Mouse (Mus musculus) MEL (cell line): Measurements from ENCODE around the gene Ifngr2. TPM values are rescaled to one million over a fixed set of nuclear protein-coding genes. Genes with fewer than 3 reads are reported as not detected.

Source experiments
- DNase-seq: peaks from one replicate; pipeline ENCODE4 v3.0.0; 2011; ENCODE audit warnings: low read depth, low spot score
- H3K27ac ChIP-seq: 2 replicates; pipeline ENCODE4 v1.5.1; 2012; ENCODE audit warnings: low read depth, mild to moderate bottlenecking, control low read depth, low read length, moderate library complexity; ENCODE audit not compliant: control insufficient read depth
- H3K27me3 ChIP-seq, 2 experiments: fragments of 150-350 bp in 1 of 2; sonication (generic) in 1 of 2; 2 replicates each; pipeline ENCODE4 v1.6.1; 2012; ENCODE audit warnings: low read length in 2 of 2, mild to moderate bottlenecking in 2 of 2, improper control_type of control experiment in 1 of 2, moderate library complexity in 1 of 2; ENCODE audit not compliant: insufficient read depth in 2 of 2, control insufficient read depth in 1 of 2
- H3K36me3 ChIP-seq, 2 experiments: 2 replicates each; pipeline ENCODE4 v1.6.1; 2012 to 2014; ENCODE audit warnings: low read length in 2 of 2, improper control_type of control experiment in 1 of 2, inconsistent platforms in 1 of 2, mild to moderate bottlenecking in 1 of 2; ENCODE audit not compliant: insufficient read depth in 2 of 2, control insufficient read depth in 1 of 2
- H3K4me1 ChIP-seq, 2 experiments: fragments of 150-350 bp in 1 of 2; sonication (generic) in 1 of 2; 2 replicates each; pipeline ENCODE4 v1.6.1; 2012; ENCODE audit warnings: low read length in 2 of 2, improper control_type of control experiment in 1 of 2, mild to moderate bottlenecking in 1 of 2; ENCODE audit not compliant: insufficient read depth in 2 of 2, control insufficient read depth in 1 of 2
- H3K4me3 ChIP-seq, 2 experiments: fragments of 150-350 bp in 1 of 2; sonication (generic) in 1 of 2; 2 replicates each; pipeline ENCODE4 v1.5.1; 2012; ENCODE audit warnings: low read depth in 2 of 2, low read length in 2 of 2, mild to moderate bottlenecking in 2 of 2, moderate library complexity in 2 of 2, control low read depth in 1 of 2, improper control_type of control experiment in 1 of 2; ENCODE audit not compliant: control insufficient read depth in 1 of 2, insufficient read depth in 1 of 2
- H3K79me2 ChIP-seq: 2 replicates; pipeline ENCODE4 v1.6.1; 2012; ENCODE audit warnings: mild to moderate bottlenecking, low read length, moderate library complexity; ENCODE audit not compliant: control insufficient read depth, poor library complexity, insufficient read depth
- H3K9ac ChIP-seq: 2 replicates; pipeline ENCODE4 v1.6.1; 2012; ENCODE audit warnings: low read depth, mild to moderate bottlenecking, control low read depth, low read length, moderate library complexity; ENCODE audit not compliant: control insufficient read depth, poor library complexity, severe bottlenecking
- H3K9me3 ChIP-seq: fragments of 150-350 bp; sonication (generic); replicated peaks from 2 replicates; pipeline ENCODE4 v1.6.1; 2012; ENCODE audit warnings: mild to moderate bottlenecking, low read length, improper control_type of control experiment, moderate library complexity; ENCODE audit not compliant: insufficient read depth
- BHLHE40 ChIP-seq: IDR thresholded peaks from 2 replicates; pipeline ENCODE4 v1.6.1; 2012; ENCODE audit warnings: low read depth, mild to moderate bottlenecking, inconsistent platforms, low read length, improper control_type of control experiment, borderline replicate concordance
- EP300 ChIP-seq, 2 experiments: IDR thresholded peaks; 2 replicates each; pipeline ENCODE4 v1.6.1; 2011; ENCODE audit warnings: improper control_type of control experiment in 2 of 2, low read length in 2 of 2, low read depth in 1 of 2, mild to moderate bottlenecking in 1 of 2
- GABPA ChIP-seq: IDR thresholded peaks from 2 replicates; pipeline ENCODE4 v1.6.1; 2012; ENCODE audit warnings: low read depth, mild to moderate bottlenecking, inconsistent platforms, low read length, improper control_type of control experiment, moderate library complexity
- HCFC1 ChIP-seq: IDR thresholded peaks from 2 replicates; pipeline ENCODE4 v1.6.1; 2012; ENCODE audit warnings: low read depth, mild to moderate bottlenecking, inconsistent platforms, low read length, improper control_type of control experiment, moderate library complexity
- KAT2A ChIP-seq: conservative IDR thresholded peaks from 2 replicates; pipeline ENCODE4 v1.6.1; 2012; ENCODE audit warnings: low read depth, low read length, improper control_type of control experiment, inconsistent platforms
- MAFK ChIP-seq: IDR thresholded peaks from 2 replicates; pipeline ENCODE4 v1.6.1; 2011; ENCODE audit warnings: low read depth, mild to moderate bottlenecking, low read length, improper control_type of control experiment, borderline replicate concordance
- MAX ChIP-seq: IDR thresholded peaks from 2 replicates; pipeline ENCODE4 v1.6.1; 2011; ENCODE audit warnings: low read length, improper control_type of control experiment
- MXI1 ChIP-seq: IDR thresholded peaks from 2 replicates; pipeline ENCODE4 v1.6.1; 2011; ENCODE audit warnings: mild to moderate bottlenecking, low read depth, low read length, improper control_type of control experiment
- POLR2A ChIP-seq, 2 experiments: IDR thresholded peaks; 2 replicates each; pipeline ENCODE4 v1.6.1; 2011 to 2012; ENCODE audit warnings: low read length in 2 of 2, mild to moderate bottlenecking in 2 of 2, control low read depth in 1 of 2, improper control_type of control experiment in 1 of 2, low read depth in 1 of 2, moderate library complexity in 1 of 2; ENCODE audit not compliant: control insufficient read depth in 1 of 2, insufficient read depth in 1 of 2, poor library complexity in 1 of 2
- POLR2AphosphoS5 ChIP-seq: IDR thresholded peaks from 2 replicates; pipeline ENCODE4 v1.6.1; 2012; ENCODE audit warnings: low read depth, borderline replicate concordance, mild to moderate bottlenecking, inconsistent platforms, low read length, moderate library complexity, mixed read lengths
- RAD21 ChIP-seq: IDR thresholded peaks from 2 replicates; pipeline ENCODE4 v1.6.1; 2011; ENCODE audit warnings: mild to moderate bottlenecking, low read depth, low read length, improper control_type of control experiment
- RCOR1 ChIP-seq: IDR thresholded peaks from 2 replicates; pipeline ENCODE4 v1.6.1; 2012; ENCODE audit warnings: low read depth, mild to moderate bottlenecking, inconsistent platforms, low read length, improper control_type of control experiment
- SIN3A ChIP-seq: IDR thresholded peaks from 2 replicates; pipeline ENCODE4 v1.6.1; 2012; ENCODE audit warnings: low read length, improper control_type of control experiment, inconsistent platforms
- TBP ChIP-seq: IDR thresholded peaks from 2 replicates; pipeline ENCODE4 v1.8.0; 2011; ENCODE audit warnings: low read depth, low read length, improper control_type of control experiment
- TCF12 ChIP-seq: IDR thresholded peaks from 2 replicates; pipeline ENCODE4 v1.6.1; 2014; ENCODE audit warnings: low read depth, mild to moderate bottlenecking, inconsistent platforms, low read length, improper control_type of control experiment, moderate library complexity
- ZKSCAN1 ChIP-seq: IDR thresholded peaks from 2 replicates; pipeline ENCODE4 v1.6.1; 2012; ENCODE audit warnings: low read depth, mild to moderate bottlenecking, inconsistent platforms, low read length, improper control_type of control experiment, moderate library complexity
- ZMIZ1 ChIP-seq: IDR thresholded peaks from 2 replicates; pipeline ENCODE4 v1.6.1; 2012; ENCODE audit warnings: low read depth, mild to moderate bottlenecking, inconsistent platforms, low read length, improper control_type of control experiment, moderate library complexity
- polyA plus RNA-seq, 2 experiments: library from polyadenylated mRNA; stranded (reverse) in 1 of 2; unstranded in 1 of 2; fragments of >175 nt in 1 of 2; fragments of >200 nt in 1 of 2; gene quantifications; 2 replicates each; pipeline versions ENCODE4 v1.2.1 to v1.2.4; 2012; ENCODE audit warnings: low replicate concordance in 2 of 2, low read depth in 1 of 2; ENCODE audit not compliant: insufficient read length in 2 of 2, insufficient read depth in 1 of 2, missing spikeins in 1 of 2
- total RNA-seq: library from RNA; depleted of rRNA; stranded (reverse); fragments of 300-350 nt; gene quantifications from 2 replicates; pipeline ENCODE4 v1.2.3, GENCODE M21; 2012

The Ifngr2 gene
- total and polyA plus RNA-seq, 3 experiments, result 2.8 to 11.0 TPM; not detected in 1

GRCm38 (mm10) chr16:91601693-91602092, 54.8 kb downstream of the Ifngr2 start:
- no peaks in the 10 kb centered on the region for H3K9me3 ChIP-seq
- H3K27me3 ChIP-seq, result no peaks in the 10 kb centered on the region
- H3K4me3 ChIP-seq, result no peak overlapping the region
- no peak overlapping the region for H3K27ac ChIP-seq
- no peak overlapping the region for H3K9ac ChIP-seq
- TF ChIP-seq RAD21, result no peak
- TF ChIP-seq TBP, result 0 out of 2 replicates have a peak, but pooled peaks have one; percentile 30
- TF ChIP-seq POLR2AphosphoS5, result no peak
- no peak for DNase-seq
- H3K36me3 ChIP-seq, result no peaks in the 10 kb centered on the region
- no peaks in the 10 kb centered on the region for H3K4me1 ChIP-seq
- no peaks in the 10 kb centered on the region; the same call in 1 of the 2 replicates for H3K79me2 ChIP-seq

DNA sequence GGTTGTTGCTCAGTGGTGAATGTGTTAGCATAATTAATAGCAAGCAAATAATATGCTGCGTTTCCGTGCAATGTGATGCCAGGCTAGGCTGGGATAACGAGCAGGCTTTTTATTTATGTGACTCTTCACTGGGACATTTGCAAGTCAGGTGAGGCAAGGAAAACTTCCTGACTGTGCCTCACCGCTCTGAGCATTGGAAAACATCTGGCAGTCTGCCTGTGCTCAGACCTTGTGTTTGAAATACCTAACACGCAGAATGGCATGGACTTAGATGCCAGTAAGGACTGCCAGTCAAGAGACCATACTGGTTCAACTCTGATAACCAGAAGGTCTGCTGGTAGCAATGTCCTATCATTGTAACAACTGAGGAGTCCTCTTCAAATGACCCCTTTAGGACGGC, 58.3 kb downstream of the Ifngr2 start:
- Histone ChIP-seq H3K27me3 (no peaks in the 10 kb centered on the region), H3K9me3 (no peaks in the 10 kb centered on the region), H3K4me3 (no peak overlapping the region), H3K4me1 (peaks cover 0 to 4% of the 10 kb centered on the region in 2 experiments; a peak in 2 of 4 replicates)
- no peak for TF ChIP-seq ZMIZ1
- TF ChIP-seq MAX, result no peak
- no peak for TF ChIP-seq ZKSCAN1
- TF ChIP-seq SIN3A, result no peak
- no peak for TF ChIP-seq MXI1
- no peak for TF ChIP-seq GABPA
- TF ChIP-seq KAT2A, result no peak
- TF ChIP-seq RCOR1, result no peak
- no peak for TF ChIP-seq BHLHE40
- TF ChIP-seq HCFC1, result no peak
- TF ChIP-seq MAFK, result no peak
- no peak for TF ChIP-seq POLR2A (IDR thresholded peaks at IDR 0.05; ENCODE audit: control insufficient read depth in 1 of 2, insufficient read depth in 1 of 2, low read depth in 1 of 2, low read length in 2 of 2, poor library complexity in 1 of 2)
- TF ChIP-seq TCF12, result no peak
- TF ChIP-seq EP300 (IDR thresholded peaks at IDR 0.05; ENCODE audit: low read depth in 1 of 2, low read length in 2 of 2), result no peak
- TF ChIP-seq TBP, result no peak
- TF ChIP-seq POLR2AphosphoS5, result no peak
- TF ChIP-seq, all 39 proteins: peak for 0
- H3K9ac ChIP-seq, result no peak overlapping the region
- H3K79me2 ChIP-seq, result no peaks in the 10 kb centered on the region
- H3K36me3 ChIP-seq, result peaks cover 0 to 3% of the 10 kb centered on the region in 2 experiments; a peak in 2 of 4 replicates
- no peak for DNase-seq
- no peak overlapping the region for H3K27ac ChIP-seq
